Mouse (Mus musculus) midbrain, postnatal 0 days (tissue): ENCODE measurements at regions not wholly inside any gene's neighbourhood (a gene's known extent, or its start where the extent isn't known, plus 50 kb on each side); places are given as distances from the start of the nearest gene placed in this dataset.
"Not testable (repeated sequence)": the region's sequence is repeated elsewhere in the genome, so short reads cannot be mapped to it uniquely, and the experiment has no call there.

Source experiments
- ATAC-seq: fragments of 200-750 bp; cut with Nextera tagmentation; 2 replicates; pipeline ENCODE4 v1.8.0; 2017; ENCODE audit warnings: moderate number of reproducible peaks, mild to moderate bottlenecking, moderate TSS enrichment, moderate library complexity; ENCODE audit not compliant: low FRiP score
- DNase-seq: peaks from one replicate; pipeline ENCODE4 v3.0.0-alpha.2; 2015; ENCODE audit warnings: low spot score
- H3K27ac ChIP-seq: fragments of 300-500 bp; sonication (generic); 2 replicates; pipeline ENCODE4 v1.5.1; 2014; ENCODE audit warnings: low read depth, mild to moderate bottlenecking, low read length, mixed read lengths
- H3K27me3 ChIP-seq: fragments of 300-500 bp; sonication (generic); 2 replicates; pipeline ENCODE4 v1.6.1; 2014; ENCODE audit warnings: low read length, control low read depth, mixed read lengths; ENCODE audit not compliant: insufficient read depth
- H3K36me3 ChIP-seq: fragments of 300-500 bp; sonication (generic); 2 replicates; pipeline ENCODE4 v1.6.1; 2014; ENCODE audit warnings: low read length, control low read depth, mixed read lengths; ENCODE audit not compliant: insufficient read depth
- H3K4me1 ChIP-seq: fragments of 300-500 bp; sonication (generic); 2 replicates; pipeline ENCODE4 v1.6.1; 2014; ENCODE audit warnings: mild to moderate bottlenecking, control low read depth, antibody characterized with exemption, low read length, mixed read lengths; ENCODE audit not compliant: insufficient read depth
- H3K4me2 ChIP-seq: fragments of 300-500 bp; sonication (generic); 2 replicates; pipeline ENCODE4 v1.6.1; 2014; ENCODE audit warnings: low read depth, mild to moderate bottlenecking, low read length, mixed read lengths; ENCODE audit not compliant: poor library complexity, severe bottlenecking
- H3K4me3 ChIP-seq: fragments of 300-500 bp; sonication (generic); 2 replicates; pipeline ENCODE4 v1.5.1; 2014; ENCODE audit warnings: low read depth, mild to moderate bottlenecking, low read length, moderate library complexity
- H3K9ac ChIP-seq: fragments of 300-500 bp; sonication (generic); replicated peaks from 2 replicates; pipeline ENCODE4 v1.6.1; 2014; ENCODE audit warnings: mild to moderate bottlenecking, low read length, moderate library complexity, mixed read lengths; ENCODE audit not compliant: poor library complexity, severe bottlenecking
- H3K9me3 ChIP-seq: fragments of 300-500 bp; sonication (generic); 2 replicates; pipeline ENCODE4 v1.6.1; 2016; ENCODE audit warnings: low read length, control low read depth
- CTCF ChIP-seq: IDR thresholded peaks from 2 replicates; pipeline ENCODE4 v1.5.1; 2016; ENCODE audit warnings: antibody characterized with exemption, mild to moderate bottlenecking
- WGBS: fragments of 180-500 bp; shearing (Covaris S2); extraction: QIAGEN DNeasy Blood & Tissue Kit; methylation state at CpG from one replicate; pipeline ENCODE4 v1.1.7; 2014; 5-methylcytosine and 5-hydroxymethylcytosine counted together

- peaks cover 2% of the 10 kb centered on the region; the same call in 1 of the 2 replicates for H3K4me1 ChIP-seq
- H3K4me3 ChIP-seq = no peak overlapping the region
- H3K27me3 ChIP-seq = no peaks in the 10 kb centered on the region
- DNase-seq (no peak), ATAC-seq (no peak)
- H3K9me3 ChIP-seq = no peaks in the 10 kb centered on the region
- no peak overlapping the region for H3K27ac ChIP-seq
- no peak for TF ChIP-seq CTCF
- no peak overlapping the region for H3K4me2 ChIP-seq
- H3K36me3 ChIP-seq = no peaks in the 10 kb centered on the region
- 96% methylated on average over 9 of the region's 9 CpGs for WGBS
- H3K9ac ChIP-seq = no peak overlapping the region
Measured at GRCm38 (mm10) chr17:29435345-29436006, 55.1 kb upstream of the Pim1 start.

DNA sequence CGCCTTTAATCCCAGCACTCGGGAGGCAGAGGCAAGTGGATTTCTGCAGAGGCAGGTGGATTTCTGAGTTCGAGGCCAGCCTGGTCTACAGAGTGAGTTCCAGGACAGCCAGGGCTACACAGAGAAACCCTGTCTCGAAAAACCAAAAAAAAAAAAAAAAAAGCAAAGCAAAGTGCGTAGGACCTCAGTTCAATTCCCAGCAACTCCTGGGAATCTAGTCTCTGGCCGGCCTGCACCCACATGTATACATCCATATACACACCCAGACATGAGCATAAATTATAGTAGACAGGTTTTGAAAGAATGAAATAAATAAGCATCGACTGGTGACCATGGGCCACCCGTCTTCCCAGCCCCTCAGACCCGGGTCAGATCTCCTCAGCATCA, 54.1 kb upstream of the Pim1 start:
- peak overlapping the region; percentile 57 for H3K4me2 ChIP-seq
- H3K4me1 ChIP-seq, H3K9me3 ChIP-seq, H3K36me3 ChIP-seq, DNase-seq, ATAC-seq, H3K27me3 ChIP-seq: not testable (repeated sequence)
- H3K27ac ChIP-seq = peak overlapping the region; percentile 85
- WGBS = 63% methylated on average over 8 of the region's 9 CpGs
- peak overlapping the region; percentile 37 for H3K4me3 ChIP-seq
- peak overlapping the region; percentile 59 for H3K9ac ChIP-seq

DNA sequence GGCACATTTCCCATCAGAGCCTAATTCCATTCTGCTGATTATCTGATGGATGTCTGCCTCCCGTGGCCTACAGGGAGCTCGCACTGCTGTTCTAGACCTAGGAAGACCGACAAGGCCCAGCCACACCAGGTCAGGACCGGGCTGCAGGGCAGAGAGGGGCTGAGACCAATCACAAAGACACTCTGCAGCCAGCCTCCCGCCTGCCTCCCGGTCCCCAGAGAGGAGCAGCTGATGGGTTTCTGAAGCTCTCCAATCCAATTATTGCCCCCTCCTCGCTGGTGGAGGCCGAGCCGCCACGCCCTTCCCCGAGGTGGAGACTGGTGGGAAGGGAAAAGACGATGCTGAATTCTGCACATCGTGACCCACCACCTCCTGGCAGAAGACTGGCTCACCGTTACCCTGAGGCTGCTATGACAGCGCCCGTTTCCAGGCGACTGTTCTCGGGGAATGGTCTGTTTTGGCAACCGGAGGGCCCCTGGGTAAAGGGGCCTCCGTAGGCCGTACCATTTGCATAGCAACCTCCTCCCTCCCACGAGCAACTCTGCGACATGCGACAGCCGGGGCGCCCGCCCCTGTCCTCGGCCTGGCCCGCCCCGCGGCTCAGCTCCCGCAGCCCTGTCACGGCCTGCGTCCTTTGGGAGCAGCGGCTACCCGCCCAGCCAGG, 53.5 kb upstream of the Pim1 start:
- H3K4me2 ChIP-seq = peak overlapping the region; percentile 57
- peak overlapping the region; percentile 59 for H3K9ac ChIP-seq
- 2% methylated on average over 32 of the region's 36 CpGs for WGBS
- H3K27ac ChIP-seq = peak overlapping the region; percentile 85
- DNase-seq = peak; percentile 89
- peaks cover 2% of the 10 kb centered on the region; the same call in 1 of the 2 replicates for H3K4me1 ChIP-seq
- TF ChIP-seq CTCF = 0 out of 2 replicates have a peak, but pooled peaks have one; percentile 4
- peak; percentile 89 for ATAC-seq
- peak overlapping the region; percentile 37 for H3K4me3 ChIP-seq
- no peaks in the 10 kb centered on the region for H3K27me3 ChIP-seq
- H3K36me3 ChIP-seq = no peaks in the 10 kb centered on the region
- H3K9me3 ChIP-seq = no peaks in the 10 kb centered on the region

- Histone ChIP-seq H3K4me2 (peak overlapping the region; percentile 57), H3K27ac (peak overlapping the region; percentile 85), H3K27me3 (no peaks in the 10 kb centered on the region), H3K9ac (peak overlapping the region; percentile 59), H3K4me1 (peaks cover 2% of the 10 kb centered on the region; the same call in 1 of the 2 replicates), H3K36me3 (no peaks in the 10 kb centered on the region), H3K4me3 (peak overlapping the region; percentile 37), H3K9me3 (no peaks in the 10 kb centered on the region)
- DNase-seq = no peak
- 38% methylated on average over 16 of the region's 16 CpGs for WGBS
- no peak for TF ChIP-seq CTCF
- no peak for ATAC-seq
Measured at GRCm38 (mm10) chr17:29437535-29438324, 52.8 kb upstream of the Pim1 start.

- Histone ChIP-seq H3K9ac (no peak overlapping the region), H3K27me3 (no peaks in the 10 kb centered on the region), H3K4me1 (peaks cover 2% of the 10 kb centered on the region; the same call in 1 of the 2 replicates), H3K4me3 (peak overlapping the region; percentile 12; the same call in 1 of the 2 replicates), H3K36me3 (no peaks in the 10 kb centered on the region), H3K27ac (peak overlapping the region; percentile 21; the same call in 1 of the 2 replicates), H3K9me3 (no peaks in the 10 kb centered on the region), H3K4me2 (peak overlapping the region; percentile 36; the same call in 1 of the 2 replicates)
- 21% methylated on average over 16 of the region's 17 CpGs for WGBS
- peak; percentile 45 for DNase-seq
- ATAC-seq = no peak
- TF ChIP-seq CTCF = no peak
Measured at GRCm38 (mm10) chr17:29438347-29439235, 52.0 kb upstream of the Pim1 start.
